Mouse (Mus musculus) lung, adult 2 months (tissue): ENCODE results near the gene Nop10. TPM values are rescaled to one million over a fixed set of nuclear protein-coding genes. Genes with fewer than 3 reads are reported as not detected.

ENCODE experiments used
- DNase-seq: peaks from one replicate; pipeline ENCODE4 v3.0.0; 2022
- H3K4me1 ChIP-seq: fragments of 200-500 bp; 2 replicates; pipeline ENCODE4 v1.6.1; 2011; ENCODE audit warnings: low read length; ENCODE audit not compliant: control insufficient read depth, insufficient read depth
- H3K4me3 ChIP-seq: fragments of 200-500 bp; replicated peaks from 2 replicates; pipeline ENCODE3; 2011; ENCODE audit warnings: low read depth, mild to moderate bottlenecking, control low read depth, low read length; ENCODE audit errors: extremely low read depth
- CTCF ChIP-seq: fragments of 200-500 bp; IDR thresholded peaks from 2 replicates; pipeline ENCODE4 v1.5.1; 2011; ENCODE audit warnings: mild to moderate bottlenecking, low read length, control low read depth; ENCODE audit not compliant: insufficient read depth
- POLR2A ChIP-seq: fragments of 200-500 bp; IDR thresholded peaks from 2 replicates; pipeline ENCODE4 v1.6.1; 2011; ENCODE audit warnings: low read depth, mild to moderate bottlenecking, control low read depth, low read length, borderline replicate concordance; ENCODE audit errors: extremely low read depth
- WGBS: fragments of 180-500 bp; shearing (Covaris S2); methylation state at CpG from one replicate; pipeline ENCODE4 v1.1.7; 2018; 5-methylcytosine and 5-hydroxymethylcytosine counted together
- polyA plus RNA-seq: library from polyadenylated mRNA; depleted of rRNA; stranded (reverse); fragments of >200 nt; gene quantifications from 2 replicates; pipeline ENCODE4 v1.2.3, GENCODE M21; 2012; rRNA removed

The Nop10 gene
- polyA plus RNA-seq, 1 experiment = 50.4 TPM

DNA sequence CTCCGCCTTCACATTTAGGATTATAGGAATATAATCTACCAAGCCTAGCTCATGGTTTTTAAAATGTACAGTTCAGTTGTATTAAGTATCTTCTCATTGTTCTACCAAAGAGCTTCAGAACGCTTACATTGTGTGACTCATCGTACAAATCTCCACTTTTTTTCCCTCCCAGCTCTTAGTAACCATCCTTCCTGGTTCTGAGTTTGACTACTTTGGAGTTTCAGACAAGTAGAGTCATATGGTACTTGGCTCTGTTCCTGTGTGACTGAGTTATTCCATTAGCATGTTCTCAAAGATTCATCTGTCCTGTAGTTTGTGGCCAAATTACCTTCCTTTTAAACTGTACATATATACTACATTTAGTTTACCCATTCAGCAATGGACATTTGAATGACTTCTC is 46.9 kb downstream of the Nop10 start:
- no peak overlapping the region for H3K4me3 ChIP-seq
- 44% methylated on average over 3 of the region's 3 CpGs for WGBS
- H3K4me1 ChIP-seq = peaks cover 12% of the 10 kb centered on the region
- TF ChIP-seq CTCF (no peak), POLR2A (no peak)
- DNase-seq = no peak

DNA sequence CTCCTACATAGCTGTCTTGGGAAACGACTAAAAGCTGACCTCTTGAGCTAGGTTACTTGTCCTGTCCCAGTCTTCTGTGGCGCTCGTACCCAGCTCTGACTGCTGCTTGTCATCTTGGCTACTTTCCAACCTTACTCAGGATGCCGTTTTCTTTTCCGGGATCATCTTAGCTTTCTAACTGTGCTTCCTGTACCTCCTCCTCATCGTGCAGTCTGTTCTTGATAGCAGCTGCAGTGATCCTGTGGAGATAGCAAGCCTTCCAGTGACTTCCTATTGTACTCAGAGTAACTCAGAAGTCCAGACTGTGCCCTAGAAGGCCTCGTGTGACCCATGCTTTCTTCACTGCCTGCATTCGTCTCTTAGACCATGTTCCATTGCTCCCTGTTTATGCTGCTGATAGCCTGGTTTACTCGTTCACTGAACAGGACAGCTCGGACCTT is 47.5 kb downstream of the Nop10 start:
- Histone ChIP-seq H3K4me3 (no peak overlapping the region), H3K4me1 (peaks cover 12% of the 10 kb centered on the region)
- TF ChIP-seq POLR2A (no peak), CTCF (no peak)
- no peak for DNase-seq
- 23% methylated on average over 10 of the region's 10 CpGs for WGBS

Other genes with a start within 250 kb of the Nop10 start
- not detected in 2 replicates for gene Olfr1310, start 249.2 kb upstream of the Nop10 start, polyA plus RNA-seq
- not detected in 2 replicates for gene Olfr1311, start 237.5 kb upstream of the Nop10 start, polyA plus RNA-seq
- not detected in 2 replicates for gene Olfr1312, start 211.7 kb upstream of the Nop10 start, polyA plus RNA-seq
- not detected in 2 replicates for gene Olfr1313, start 184.1 kb upstream of the Nop10 start, polyA plus RNA-seq
- gene Olfr1314, start 165.1 kb upstream of the Nop10 start, polyA plus RNA-seq = not detected in 2 replicates
- not detected in 2 replicates for gene Olfr1315-ps1, start 146.5 kb upstream of the Nop10 start, polyA plus RNA-seq
- gene Olfr1316, start 126.9 kb upstream of the Nop10 start, polyA plus RNA-seq = not detected in 2 replicates
- gene Olfr1317, start 121.6 kb upstream of the Nop10 start, polyA plus RNA-seq = not detected in 2 replicates
- gene Olfr1318, start 107.7 kb upstream of the Nop10 start, polyA plus RNA-seq = not detected in 2 replicates
- gene Lpcat4, start 22.5 kb upstream of the Nop10 start, polyA plus RNA-seq = 48.6 and 50.9 TPM in 2 replicates
- gene Nutm1, start 2.6 kb upstream of the Nop10 start, polyA plus RNA-seq = not detected in 2 replicates
- 34.7 and 49.1 TPM in 2 replicates for gene Slc12a6, start 3.9 kb downstream of the Nop10 start, polyA plus RNA-seq
- not detected in 2 replicates for gene Gm21985, start 4.4 kb downstream of the Nop10 start, polyA plus RNA-seq
- gene Emc4, start 106.1 kb downstream of the Nop10 start, polyA plus RNA-seq = 76.8 and 95.5 TPM in 2 replicates
- gene Katnbl1, start 117.3 kb downstream of the Nop10 start, polyA plus RNA-seq = 1.2 and 2.3 TPM in 2 replicates
- 7.2 and 8.9 TPM in 2 replicates for gene Emc7, start 193.1 kb downstream of the Nop10 start, polyA plus RNA-seq
- gene Chrm5, start 218.8 kb downstream of the Nop10 start, polyA plus RNA-seq = not detected in 2 replicates
- 2.3 and 2.5 TPM in 2 replicates for gene Aven, start 231.0 kb downstream of the Nop10 start, polyA plus RNA-seq